25 mouse cellular contexts compared by ENCODE assay signal in the genomic region with DNA sequence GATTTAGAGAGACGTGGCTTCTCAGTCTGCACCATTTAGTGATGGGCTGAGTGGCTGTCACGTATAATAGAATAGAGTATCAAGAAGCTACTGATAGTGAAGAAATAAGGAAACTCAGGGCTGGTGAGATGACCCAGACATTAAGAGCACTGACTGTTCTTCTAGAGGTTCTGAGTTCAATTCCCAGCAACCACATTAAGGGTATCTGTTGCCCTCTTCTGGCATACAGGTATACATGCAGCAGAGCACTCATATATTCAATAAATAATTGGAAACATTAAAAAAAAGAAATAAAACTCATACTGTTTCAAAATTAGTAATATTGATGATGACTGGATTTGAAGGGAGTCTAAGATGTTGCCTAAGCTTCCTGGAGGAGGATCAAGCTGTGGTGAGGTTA. TPM values are rescaled to one million over a fixed set of nuclear protein-coding genes. Genes with fewer than 3 reads are reported as not detected.
DNase-seq lines count a peak whose midpoint lies in the region; ATAC-seq and TF ChIP-seq lines count a peak whose summit lies in the region.
"Had no signal": no experiment of that assay in that cellular context is flagged by ENCODE, and none has a peak within 500 bp of the region (broad histone marks: within the 10 kb centered on the region; RNA-seq: fewer than 3 reads in every experiment).

No protein-coding gene starts in this region.

- 96% methylated on average over 2 of the region's 2 CpGs for WGBS in lung, postnatal 0 days
- WGBS in heart, adult 2 months, result 70% methylated on average over 2 of the region's 2 CpGs

- peak; percentile 56 for DNase-seq in 416B (ENCODE audit: low read depth)
- no peak for DNase-seq in CH12.LX (ENCODE audit: extremely low read depth)
- DNase-seq in MEL (ENCODE audit: low read depth, low spot score), result peak; percentile 17
- DNase-seq in lung, postnatal 0 days (ENCODE audit: low spot score), result no peak
- DNase-seq in urinary bladder, postnatal 4 days (ENCODE audit: low spot score in 2 of 2), result no peak
- DNase-seq in heart, adult 2 months, result no peak
- DNase-seq: adrenal gland, adult 2 months; adrenal gland, postnatal 10 days; adrenal gland, postnatal 25 days; B cell, adult 2 months; cerebellum, adult 11 months; cerebellum, adult 18-20 months; cerebellum, adult 8-10 months; cerebellum, adult 9-11 months; cerebellum, postnatal 14 days; cerebellum, postnatal 36 days; embryo, embryonic 11 days had no signal

- H3K4me1 ChIP-seq in CH12.LX (ENCODE audit: control insufficient read depth in 1 of 2, insufficient read depth in 2 of 2) (0 out of 4 replicates have a peak, but pooled peaks cover 0 to 4% of the 10 kb centered on the region in 2 experiments), MEL (ENCODE audit: control insufficient read depth in 1 of 2, insufficient read depth in 2 of 2, low read length in 2 of 2) (peaks cover 0 to 10% of the 10 kb centered on the region in 2 experiments; a peak in 2 of 4 replicates)
- H3K4me1 ChIP-seq in lung, postnatal 0 days (ENCODE audit: insufficient read depth, low read depth, low read length), result no peaks in the 10 kb centered on the region
- H3K4me1 ChIP-seq in heart, adult 2 months (ENCODE audit: control insufficient read depth, insufficient read depth, low read length), result no peaks in the 10 kb centered on the region
- H3K4me1 ChIP-seq: embryonic facial prominence, embryonic 13.5 days; embryonic facial prominence, embryonic 15.5 days; forebrain, embryonic 10.5 days; forebrain, embryonic 12.5 days had no signal

- no peak for TF ChIP-seq POLR2A in CH12.LX (IDR thresholded peaks at IDR 0.05; ENCODE audit: low read depth, low read length)
- TF ChIP-seq POLR2A in MEL (IDR thresholded peaks at IDR 0.05; ENCODE audit: control insufficient read depth in 1 of 2, insufficient read depth in 1 of 2, low read depth in 1 of 2, low read length in 2 of 2, poor library complexity in 1 of 2), result no peak
- no peak for TF ChIP-seq POLR2A in heart, adult 2 months (IDR thresholded peaks at IDR 0.05; ENCODE audit: insufficient read depth, low read depth, low read length)

- in situ Hi-C loops in CH12.LX (cut with MboI; ENCODE audit: low pct_ligation_motif_present, low pct_unique_long_range_greater_than_20kb, low sequenced_read_pairs), result loop anchor here (25.0 kb wide), 1 partner anchor 255 kb away; no protein-coding TSS in a partner anchor

- dilution Hi-C loops in CH12.LX (cut with MboI; ENCODE audit: extremely low pct_ligation_motif_present, extremely low pct_unique_long_range_greater_than_20kb, low sequenced_read_pairs), result no loop called here

- H3K36me3 ChIP-seq in CH12.LX (replicated peaks in 1 of 2; ENCODE audit: control insufficient read depth in 1 of 2, insufficient read depth in 1 of 2, low read length in 1 of 2), result no peaks in the 10 kb centered on the region
- peaks cover 0 to 3% of the 10 kb centered on the region in 2 experiments; a peak in 2 of 4 replicates for H3K36me3 ChIP-seq in MEL (ENCODE audit: control insufficient read depth in 1 of 2, insufficient read depth in 2 of 2, low read length in 2 of 2)
- H3K36me3 ChIP-seq in lung, postnatal 0 days (ENCODE audit: insufficient read depth, low read length), result no peaks in the 10 kb centered on the region
- H3K36me3 ChIP-seq in heart, adult 2 months (ENCODE audit: control insufficient read depth, insufficient read depth, low read length), result no peaks in the 10 kb centered on the region
- H3K36me3 ChIP-seq: embryonic facial prominence, embryonic 13.5 days; embryonic facial prominence, embryonic 15.5 days; forebrain, embryonic 10.5 days; forebrain, embryonic 12.5 days had no signal

- H3K9ac ChIP-seq in CH12.LX (ENCODE audit: insufficient read depth, low read depth) (no peak overlapping the region), MEL (ENCODE audit: control insufficient read depth, low read depth, low read length, poor library complexity, severe bottlenecking) (no peak overlapping the region)
- no peak overlapping the region for H3K9ac ChIP-seq in lung, postnatal 0 days (replicated peaks; ENCODE audit: low read depth)
- H3K9ac ChIP-seq in heart, adult 2 months (ENCODE audit: low read depth, low read length), result no peak overlapping the region
- H3K9ac ChIP-seq: embryonic facial prominence, embryonic 13.5 days; embryonic facial prominence, embryonic 15.5 days; forebrain, embryonic 12.5 days had no signal

- no peak for ATAC-seq in lung, postnatal 0 days
- ATAC-seq: CD4-positive, CD25-positive, alpha-beta regulatory T cell, adult 4 months; forebrain, embryonic 14.5 days; forebrain, embryonic 16.5 days had no signal

- no peak overlapping the region for H3K4me3 ChIP-seq in CH12.LX (replicated peaks in 1 of 3; ENCODE audit: low read depth in 2 of 3, low read length in 2 of 3, poor library complexity in 1 of 3)
- H3K4me3 ChIP-seq in MEL (ENCODE audit: control insufficient read depth in 1 of 2, insufficient read depth in 1 of 2, low read depth in 2 of 2, low read length in 2 of 2), result no peak overlapping the region
- no peak overlapping the region for H3K4me3 ChIP-seq in lung, postnatal 0 days (ENCODE audit: low read depth, low read length)
- no peak overlapping the region for H3K4me3 ChIP-seq in heart, adult 2 months
- H3K4me3 ChIP-seq: embryonic facial prominence, embryonic 13.5 days; embryonic facial prominence, embryonic 15.5 days; erythroblast, embryonic 14.5 days; forebrain, embryonic 10.5 days; forebrain, embryonic 12.5 days had no signal

- H3K4me2 ChIP-seq in CH12.LX (ENCODE audit: insufficient read depth, low read depth, poor library complexity, severe bottlenecking), result no peak overlapping the region
- H3K4me2 ChIP-seq in lung, postnatal 0 days (replicated peaks; ENCODE audit: low read depth, low read length), result no peak overlapping the region
- H3K4me2 ChIP-seq: embryonic facial prominence, embryonic 13.5 days; embryonic facial prominence, embryonic 15.5 days; forebrain, embryonic 12.5 days had no signal

- H3K27ac ChIP-seq in CH12.LX (ENCODE audit: insufficient read depth, low read depth) (no peak overlapping the region), MEL (ENCODE audit: control insufficient read depth, low read depth, low read length) (no peak overlapping the region)
- no peak overlapping the region for H3K27ac ChIP-seq in lung, postnatal 0 days (ENCODE audit: low read length)
- H3K27ac ChIP-seq in heart, adult 2 months, result no peak overlapping the region
- H3K27ac ChIP-seq: embryonic facial prominence, embryonic 13.5 days; embryonic facial prominence, embryonic 15.5 days; forebrain, embryonic 10.5 days; forebrain, embryonic 12.5 days had no signal

- TF ChIP-seq EP300 in CH12.LX (IDR thresholded peaks at IDR 0.05; ENCODE audit: low read length) (no peak), MEL (IDR thresholded peaks at IDR 0.05; ENCODE audit: low read depth in 1 of 2, low read length in 2 of 2) (no peak)
- no peak for TF ChIP-seq EP300 in lung, postnatal 0 days (IDR thresholded peaks at IDR 0.05)
- TF ChIP-seq EP300 in heart, adult 2 months (IDR thresholded peaks at IDR 0.05; ENCODE audit: insufficient read depth, low read depth, low read length), result no peak

- intact Hi-C loops in heart, adult 2 months (cut with DNase I), result no loop called here

- H3K9me3 ChIP-seq in CH12.LX (replicated peaks; ENCODE audit: low read length) (no peaks in the 10 kb centered on the region), MEL (replicated peaks; ENCODE audit: insufficient read depth, low read length) (no peaks in the 10 kb centered on the region)
- no peaks in the 10 kb centered on the region for H3K9me3 ChIP-seq in lung, postnatal 0 days (ENCODE audit: low read length)
- H3K9me3 ChIP-seq: embryonic facial prominence, embryonic 13.5 days; embryonic facial prominence, embryonic 15.5 days; forebrain, embryonic 10.5 days; forebrain, embryonic 12.5 days had no signal

- TF ChIP-seq CTCF in CH12.LX (conservative IDR thresholded peaks at IDR 0.05 in 1 of 2, IDR thresholded peaks at IDR 0.05 in 1 of 2; ENCODE audit: low read depth in 2 of 2, low read length in 2 of 2), result peak in 1 of 2 experiments; percentile 35; a peak in 2 of 4 replicates
- TF ChIP-seq CTCF in MEL (IDR thresholded peaks at IDR 0.05 in 2 of 3, conservative IDR thresholded peaks at IDR 0.05 in 1 of 3; ENCODE audit: control insufficient read depth in 1 of 3, insufficient read depth in 1 of 3, low read depth in 2 of 3, low read length in 3 of 3, poor library complexity in 1 of 3, severe bottlenecking in 1 of 3), result peak in 1 of 3 experiments; percentile 15; a peak in 1 of 6 replicates
- TF ChIP-seq CTCF in lung, postnatal 0 days (IDR thresholded peaks at IDR 0.05), result no peak
- TF ChIP-seq CTCF in heart, adult 2 months (IDR thresholded peaks at IDR 0.05), result no peak

- H3K27me3 ChIP-seq in CH12.LX (replicated peaks) (no peaks in the 10 kb centered on the region), MEL (ENCODE audit: control insufficient read depth in 1 of 2, insufficient read depth in 2 of 2, low read length in 2 of 2) (no peaks in the 10 kb centered on the region)
- no peaks in the 10 kb centered on the region for H3K27me3 ChIP-seq in lung, postnatal 0 days (replicated peaks; ENCODE audit: insufficient read depth, low read length)
- no peaks in the 10 kb centered on the region for H3K27me3 ChIP-seq in heart, adult 2 months (ENCODE audit: control insufficient read depth, insufficient read depth, low read length)
- H3K27me3 ChIP-seq: embryonic facial prominence, embryonic 13.5 days; embryonic facial prominence, embryonic 15.5 days; forebrain, embryonic 12.5 days had no signal

- TF ChIP-seq RAD21 in CH12.LX (IDR thresholded peaks at IDR 0.05; ENCODE audit: low read depth, low read length) (peak; percentile 28), MEL (IDR thresholded peaks at IDR 0.05; ENCODE audit: low read depth, low read length) (peak; percentile 24)

- H3K79me2 ChIP-seq in CH12.LX (replicated peaks; ENCODE audit: control insufficient read depth, extremely low read depth, insufficient read depth, poor library complexity, severe bottlenecking) (no peaks in the 10 kb centered on the region), MEL (ENCODE audit: control insufficient read depth, insufficient read depth, low read length, poor library complexity) (no peaks in the 10 kb centered on the region)
- no peaks in the 10 kb centered on the region for H3K79me2 ChIP-seq in heart, adult 2 months (replicated peaks; ENCODE audit: control insufficient read depth, insufficient read depth, low read length)

TF ChIP-seq in CH12.LX, 34 proteins besides CTCF, POLR2A, EP300 and RAD21 (continues in another document):
- no peak for TF ChIP-seq SMC3 (IDR thresholded peaks at IDR 0.05; ENCODE audit: low read depth, low read length)

TF ChIP-seq in MEL, 35 proteins besides CTCF, POLR2A, EP300 and RAD21 (continues in another document):
- no peak for TF ChIP-seq UBTF (IDR thresholded peaks at IDR 0.05; ENCODE audit: borderline replicate concordance, insufficient read depth, low read depth, low read length)

RNA-seq across cellular contexts. Expression of gene Mctp1, which starts 47.6 kb away (rescaled TPM):
- total RNA-seq in CH12.LX (2012; rRNA removed) (2.4 and 3.0 TPM in 2 replicates), CH12.LX (2014; rRNA removed) (3.7 and 4.5 TPM in 2 replicates), MEL (2012; rRNA removed) (not detected in 2 replicates)
- polyA plus RNA-seq in CH12.LX (2012; ENCODE audit: insufficient read length, low read depth) (5.0 and 5.3 TPM in 2 replicates), MEL (2012; ENCODE audit: insufficient read depth in 1 of 2, insufficient read length in 2 of 2, low read depth in 1 of 2, low replicate concordance in 2 of 2, missing spikeins in 1 of 2) (not detected)
- polyA plus RNA-seq in lung, postnatal 0 days (2015; fragmentation: Nextera tagmentation; extraction: Ambion mirVana), result 3.9 and 4.4 TPM in 2 replicates
- total RNA-seq in heart, adult 2 months (2021), result 1 to 10 TPM; 2.5 to 4.3 TPM
- polyA plus RNA-seq in heart, adult 2 months (2012; rRNA removed), result 0.43 and 0.61 TPM in 2 replicates
- polyA plus RNA-seq: erythroblast, embryonic 14.5 days had no signal

Comparison
In these comparisons a context has a peak if more than half of its experiments do, and no peak if none do; other contexts are left out.
1. DNase-seq: peak in 416B (single experiment) and MEL (single experiment); none in CH12.LX (single experiment), lung, postnatal 0 days (single experiment), urinary bladder, postnatal 4 days (0 of 2) and heart, adult 2 months (0 of 2).